Mouse (Mus musculus): ENCODE data around the gene Tcea3. TPM values are rescaled to one million over a fixed set of nuclear protein-coding genes. Genes with fewer than 3 reads are reported as not detected.

Gene Tcea3
- polyA plus RNA-seq, 1 experiment from 2014 or later: 37.6 TPM

DNA sequence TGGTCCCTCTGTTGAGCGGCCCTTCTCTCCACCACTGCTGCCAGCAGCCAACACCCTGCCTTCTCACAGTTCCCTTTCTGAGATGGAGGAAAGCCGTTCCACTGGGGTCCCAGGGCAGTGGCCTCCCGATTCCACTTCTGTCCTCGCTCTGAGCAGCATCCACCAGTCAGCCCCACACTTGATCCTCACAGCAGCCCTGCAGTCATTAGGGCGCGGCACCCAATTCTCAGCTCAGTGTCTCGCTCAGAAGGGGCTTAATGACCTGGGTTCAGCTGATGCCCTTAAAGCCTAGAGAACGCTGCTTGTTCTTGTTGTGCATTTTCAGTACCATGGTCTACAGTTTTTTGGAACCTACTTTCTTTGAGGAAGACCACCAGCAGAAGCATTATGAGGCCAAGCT, 33.6 kb downstream of the Tcea3 start:
- Histone ChIP-seq H3K27ac (ENCODE audit: low read depth) (no peak overlapping the region), H3K9me3 (ENCODE audit: low read length) (no peaks in the 10 kb centered on the region), H3K4me3 (ENCODE audit: low read depth, low read length) (no peak overlapping the region), H3K27me3 (ENCODE audit: insufficient read depth, low read length) (no peaks in the 10 kb centered on the region), H3K36me3 (replicated peaks; ENCODE audit: insufficient read depth, low read length) (no peaks in the 10 kb centered on the region), H3K9ac (replicated peaks) (no peak overlapping the region), H3K4me2 (ENCODE audit: low read depth, low read length) (no peak overlapping the region), H3K4me1 (ENCODE audit: insufficient read depth) (peaks cover 6% of the 10 kb centered on the region; the same call in 1 of the 2 replicates)
- no peak for DNase-seq
- TF ChIP-seq CTCF (IDR thresholded peaks at IDR 0.05; ENCODE audit: low read depth) (no peak), EP300 (IDR thresholded peaks at IDR 0.05; ENCODE audit: low read depth) (no peak)
- ATAC-seq: no peak
- WGBS (ENCODE audit: insufficient replicate concordance): 73% methylated on average over 8 of the region's 8 CpGs

DNA sequence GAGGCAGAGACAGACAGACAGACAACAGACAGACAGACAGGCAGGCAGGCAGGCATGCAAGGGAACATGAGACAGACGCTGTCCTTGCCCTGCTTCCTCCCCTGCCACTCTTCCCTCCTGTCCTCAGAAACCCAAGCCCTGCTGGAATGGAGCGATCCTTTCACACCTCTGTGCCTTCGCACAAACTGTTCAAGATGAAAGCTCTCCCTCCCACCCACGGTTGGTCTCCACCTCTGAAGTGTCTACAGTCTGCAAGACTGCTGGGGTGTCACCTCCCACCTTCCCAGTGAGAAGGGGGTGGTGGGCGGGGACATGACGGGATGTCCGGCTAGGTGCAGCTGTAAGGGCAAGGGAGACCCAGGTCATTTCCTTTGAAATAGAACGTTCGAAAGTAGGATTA, 34.1 kb downstream of the Tcea3 start:
- H3K27me3 ChIP-seq (ENCODE audit: insufficient read depth, low read length): no peaks in the 10 kb centered on the region
- no peaks in the 10 kb centered on the region for H3K9me3 ChIP-seq (ENCODE audit: low read length)
- H3K4me1 ChIP-seq (ENCODE audit: insufficient read depth): peaks cover 10% of the 10 kb centered on the region
- no peak overlapping the region for H3K27ac ChIP-seq (ENCODE audit: low read depth)
- ATAC-seq (no peak), DNase-seq (no peak)
- no peak overlapping the region for H3K9ac ChIP-seq (replicated peaks)
- H3K4me2 ChIP-seq (ENCODE audit: low read depth, low read length): no peak overlapping the region
- 64% methylated on average over 9 of the region's 9 CpGs for WGBS (ENCODE audit: insufficient replicate concordance)
- no peaks in the 10 kb centered on the region for H3K36me3 ChIP-seq (replicated peaks; ENCODE audit: insufficient read depth, low read length)
- no peak for TF ChIP-seq EP300 (IDR thresholded peaks at IDR 0.05; ENCODE audit: low read depth)
- no peak for TF ChIP-seq CTCF (IDR thresholded peaks at IDR 0.05; ENCODE audit: low read depth)
- no peak overlapping the region for H3K4me3 ChIP-seq (ENCODE audit: low read depth, low read length)

DNA sequence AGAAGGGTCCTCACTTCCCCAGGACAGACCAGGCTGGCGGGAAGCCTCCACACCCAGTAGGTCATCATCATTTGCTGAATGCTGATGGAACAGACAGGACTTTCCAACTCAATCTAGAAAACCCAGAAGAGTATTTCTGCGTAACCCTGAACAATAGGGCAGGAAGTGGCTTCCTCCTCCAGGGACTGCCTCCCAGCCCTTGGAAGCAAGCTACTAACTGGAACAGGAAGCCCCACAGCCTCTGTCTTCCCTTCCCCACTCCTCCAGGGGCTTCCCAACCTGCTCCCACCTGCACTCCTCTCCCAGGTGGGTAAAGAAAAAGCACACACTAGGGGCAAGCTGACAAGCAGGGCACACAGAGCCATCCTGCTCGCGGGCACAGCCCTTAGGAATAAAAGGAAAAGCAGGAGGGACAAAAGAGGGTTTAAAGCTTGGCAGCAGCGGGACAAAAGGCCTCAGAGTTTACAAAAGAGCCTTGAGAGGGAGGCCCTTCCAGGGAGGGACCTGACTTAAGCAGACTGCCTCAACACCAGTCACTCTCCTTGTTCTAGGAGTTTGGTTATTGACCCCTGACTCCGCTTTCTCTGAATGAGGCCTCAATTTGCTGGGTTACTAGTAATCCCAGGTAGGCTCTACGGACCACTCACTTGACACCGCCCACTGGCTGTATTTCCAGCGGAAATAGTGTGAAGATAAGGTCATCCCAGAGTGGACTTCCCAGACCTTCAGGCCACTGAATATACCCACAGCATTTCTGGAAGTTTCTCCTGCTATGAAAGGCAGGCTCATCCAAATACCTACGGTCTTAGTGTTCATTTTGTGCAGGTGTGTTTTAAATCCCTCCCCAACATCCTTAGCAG, 35.3 kb downstream of the Tcea3 start:
- Histone ChIP-seq H3K9ac (replicated peaks) (no peak overlapping the region), H3K4me3 (ENCODE audit: low read depth, low read length) (no peak overlapping the region), H3K27ac (ENCODE audit: low read depth) (peak overlapping the region; percentile 65), H3K36me3 (replicated peaks; ENCODE audit: insufficient read depth, low read length) (no peaks in the 10 kb centered on the region; the same call in 1 of the 2 replicates), H3K4me1 (ENCODE audit: insufficient read depth) (peaks cover 12% of the 10 kb centered on the region), H3K4me2 (ENCODE audit: low read depth, low read length) (no peak overlapping the region), H3K9me3 (ENCODE audit: low read length) (no peaks in the 10 kb centered on the region), H3K27me3 (ENCODE audit: insufficient read depth, low read length) (no peaks in the 10 kb centered on the region)
- ATAC-seq (no peak), DNase-seq (no peak)
- no peak for TF ChIP-seq EP300 (IDR thresholded peaks at IDR 0.05; ENCODE audit: low read depth)
- no peak for TF ChIP-seq CTCF (IDR thresholded peaks at IDR 0.05; ENCODE audit: low read depth)
- 52% methylated on average over 10 of the region's 10 CpGs for WGBS (ENCODE audit: insufficient replicate concordance)

DNA sequence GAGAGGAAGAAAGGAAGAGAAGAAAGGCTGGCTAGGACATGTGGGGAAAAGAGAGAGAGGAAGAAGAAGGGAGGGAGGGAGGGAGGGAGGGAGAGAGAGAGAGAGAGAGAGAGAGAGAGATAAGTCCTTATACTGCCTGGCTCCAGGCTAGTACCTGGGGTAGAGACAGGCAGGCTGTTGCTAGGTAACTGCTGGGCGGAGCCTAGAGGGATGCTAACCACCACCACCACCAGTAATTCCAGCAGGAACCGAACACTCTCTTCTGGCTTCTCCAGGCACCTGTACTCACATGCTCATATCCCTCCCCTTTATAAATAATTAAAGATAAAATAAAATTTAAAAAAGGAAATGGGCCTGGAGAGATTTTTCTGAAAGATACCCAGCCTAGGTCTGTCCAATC, 36.3 kb downstream of the Tcea3 start:
- Histone ChIP-seq H3K9ac (replicated peaks) (no peak overlapping the region), H3K4me3 (ENCODE audit: low read depth, low read length) (no peak overlapping the region), H3K4me1 (ENCODE audit: insufficient read depth) (peaks cover 12% of the 10 kb centered on the region), H3K4me2 (ENCODE audit: low read depth, low read length) (no peak overlapping the region), H3K27me3 (ENCODE audit: insufficient read depth, low read length) (no peaks in the 10 kb centered on the region), H3K9me3 (ENCODE audit: low read length) (no peaks in the 10 kb centered on the region), H3K36me3 (replicated peaks; ENCODE audit: insufficient read depth, low read length) (peaks cover 9% of the 10 kb centered on the region), H3K27ac (ENCODE audit: low read depth) (no peak overlapping the region)
- TF ChIP-seq CTCF (IDR thresholded peaks at IDR 0.05; ENCODE audit: low read depth) (no peak), EP300 (IDR thresholded peaks at IDR 0.05; ENCODE audit: low read depth) (no peak)
- ATAC-seq: no peak
- WGBS (ENCODE audit: insufficient replicate concordance): 63% methylated on average over 2 of the region's 2 CpGs
- no peak for DNase-seq

DNA sequence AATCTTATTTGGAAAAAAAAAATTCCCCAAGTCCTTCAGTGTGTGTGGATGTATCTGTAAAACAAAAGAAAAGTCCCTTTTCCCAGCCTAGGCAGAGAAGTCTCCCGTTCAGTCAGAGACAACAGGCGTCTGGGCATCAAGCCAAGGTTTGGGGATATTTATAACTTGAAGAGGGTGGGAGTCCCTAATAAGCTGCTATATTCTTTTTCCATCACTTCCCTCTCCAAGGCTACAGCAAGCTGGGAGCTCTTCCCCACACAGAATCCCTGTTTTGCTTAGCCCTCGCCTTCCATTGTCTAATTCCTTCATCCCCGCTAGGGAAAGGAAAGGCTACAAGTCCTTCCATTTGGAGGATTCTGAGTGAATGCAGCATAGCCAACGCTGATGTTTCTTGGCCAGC, 36.9 kb downstream of the Tcea3 start, which contains the start of gene Zfp46:
Zfp46 (plus strand) TSS at position 229 of the 400 bp plus-strand sequence.
- WGBS (ENCODE audit: insufficient replicate concordance): 57% methylated on average over 5 of the region's 5 CpGs
- ATAC-seq: no peak
- no peak for TF ChIP-seq EP300 (IDR thresholded peaks at IDR 0.05; ENCODE audit: low read depth)
- no peak for TF ChIP-seq CTCF (IDR thresholded peaks at IDR 0.05; ENCODE audit: low read depth)

DNA sequence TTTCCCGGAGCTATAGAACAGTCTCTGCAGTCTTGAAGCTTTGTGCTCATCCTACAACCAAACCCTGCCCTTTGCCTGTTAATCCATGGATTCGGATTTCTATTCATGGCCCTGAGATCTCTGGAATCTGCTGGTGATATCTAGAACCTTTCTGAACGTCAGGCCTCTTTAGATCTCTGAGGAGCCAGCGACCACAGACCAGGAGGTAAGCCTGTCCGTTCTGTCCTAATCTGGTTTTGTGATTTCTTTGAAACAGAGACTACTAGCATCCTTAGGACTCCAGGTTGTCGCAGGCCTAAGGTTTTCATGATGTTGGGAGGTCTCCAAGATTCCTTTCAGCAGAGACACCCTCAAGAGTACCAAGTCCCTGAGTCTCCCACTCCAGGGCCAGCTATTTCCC, 37.4 kb downstream of the Tcea3 start:
- TF ChIP-seq EP300 (IDR thresholded peaks at IDR 0.05; ENCODE audit: low read depth): no peak
- no peak for TF ChIP-seq CTCF (IDR thresholded peaks at IDR 0.05; ENCODE audit: low read depth)
- DNase-seq (no peak), ATAC-seq (no peak)
- no peaks in the 10 kb centered on the region for H3K9me3 ChIP-seq (ENCODE audit: low read length)
- H3K4me2 ChIP-seq (ENCODE audit: low read depth, low read length): peak overlapping the region; percentile 91
- WGBS (ENCODE audit: insufficient replicate concordance): 36% methylated on average over 6 of the region's 6 CpGs
- no peaks in the 10 kb centered on the region for H3K27me3 ChIP-seq (ENCODE audit: insufficient read depth, low read length)
- peaks cover 12% of the 10 kb centered on the region for H3K4me1 ChIP-seq (ENCODE audit: insufficient read depth)
- peak overlapping the region; percentile 72 for H3K9ac ChIP-seq (replicated peaks)
- H3K36me3 ChIP-seq (replicated peaks; ENCODE audit: insufficient read depth, low read length): peaks cover 16% of the 10 kb centered on the region
- peak overlapping the region; percentile 73 for H3K4me3 ChIP-seq (ENCODE audit: low read depth, low read length)
- peak overlapping the region; percentile 77 for H3K27ac ChIP-seq (ENCODE audit: low read depth)

More for the DNA sequence above, 36.9 kb downstream of the Tcea3 start, which contains the start of gene Zfp46:
- Histone ChIP-seq H3K36me3 (replicated peaks; ENCODE audit: insufficient read depth, low read length) (peaks cover 11% of the 10 kb centered on the region), H3K27ac (ENCODE audit: low read depth) (peak within 1 kb of the TSS; percentile 77), H3K4me1 (ENCODE audit: insufficient read depth) (peaks cover 12% of the 10 kb centered on the region), H3K4me2 (ENCODE audit: low read depth, low read length) (peak within 1 kb of the TSS; percentile 91), H3K9me3 (ENCODE audit: low read length) (no peaks in the 10 kb centered on the region), H3K27me3 (ENCODE audit: insufficient read depth, low read length) (no peaks in the 10 kb centered on the region), H3K4me3 (ENCODE audit: low read depth, low read length) (peak within 1 kb of the TSS; percentile 73), H3K9ac (replicated peaks) (peak within 1 kb of the TSS; percentile 72)
- DNase-seq: no peak

All from liver, postnatal 0 days (tissue).